In the genomic region with DNA sequence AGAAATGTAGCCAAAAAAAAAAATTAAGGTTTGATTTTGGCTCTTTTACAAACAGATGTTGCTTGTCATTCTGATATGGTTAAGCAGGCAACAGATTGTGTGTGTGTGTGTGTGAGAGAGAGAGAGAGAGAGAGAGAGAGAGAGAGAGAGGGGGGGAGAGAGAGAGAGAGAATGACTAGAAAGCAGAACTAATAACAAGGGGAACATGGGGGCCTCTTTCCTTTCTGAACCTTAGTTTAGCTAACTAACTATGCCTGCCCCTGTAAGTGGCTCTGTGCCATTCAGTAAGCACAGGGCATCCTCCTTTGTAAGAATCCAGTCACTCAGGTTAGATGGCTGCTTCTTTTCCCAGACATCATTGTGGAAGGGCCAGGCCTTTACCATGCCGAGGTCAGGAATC, we compare ENCODE assay signal across 10 mouse cellular contexts.
DNase-seq lines count a peak whose midpoint lies in the region; ATAC-seq and TF ChIP-seq lines count a peak whose summit lies in the region.
"Had no signal": no experiment of that assay in that cellular context is flagged by ENCODE, and none has a peak within 500 bp of the region (broad histone marks: within the 10 kb centered on the region; RNA-seq: fewer than 3 reads in every experiment).

No protein-coding gene starts in this region.

- ATAC-seq in midbrain, embryonic 11.5 days (ENCODE audit: low FRiP score), result no peak
- ATAC-seq in forebrain, embryonic 14.5 days, result peak; percentile 41; the same call in 1 of the 2 replicates
- ATAC-seq in limb, embryonic 12.5 days (ENCODE audit: insufficient number of reproducible peaks, insufficient read depth, low FRiP score, low TSS enrichment, low read depth), result no peak
- ATAC-seq in stomach, postnatal 0 days (ENCODE audit: low FRiP score, low TSS enrichment), result no peak

- TF ChIP-seq EP300 in stomach, postnatal 0 days (optimal IDR thresholded peaks at IDR 0.05), result no peak

- no peak overlapping the region; the same call in 1 of the 2 replicates for H3K4me2 ChIP-seq in midbrain, embryonic 11.5 days
- H3K4me2 ChIP-seq in forebrain, embryonic 14.5 days (ENCODE audit: low read length), result peak overlapping the region; percentile 3
- no peak overlapping the region for H3K4me2 ChIP-seq in limb, embryonic 12.5 days
- H3K4me2 ChIP-seq in stomach, postnatal 0 days (replicated peaks; ENCODE audit: low read depth), result no peak overlapping the region

- no peak overlapping the region for H3K4me3 ChIP-seq in midbrain, embryonic 10.5 days
- H3K4me3 ChIP-seq in midbrain, embryonic 11.5 days (ENCODE audit: low read depth, low read length), result no peak overlapping the region
- H3K4me3 ChIP-seq in forebrain, embryonic 14.5 days (ENCODE audit: low read depth, low read length), result no peak overlapping the region
- H3K4me3 ChIP-seq in limb, embryonic 12.5 days (replicated peaks), result no peak overlapping the region
- no peak overlapping the region for H3K4me3 ChIP-seq in stomach, postnatal 0 days (ENCODE audit: low read depth, low read length)

- peaks cover 26% of the 10 kb centered on the region for H3K4me1 ChIP-seq in midbrain, embryonic 10.5 days
- peaks cover 11% of the 10 kb centered on the region for H3K4me1 ChIP-seq in midbrain, embryonic 11.5 days (ENCODE audit: control insufficient read depth, insufficient read depth, low read length)
- peaks cover 26% of the 10 kb centered on the region for H3K4me1 ChIP-seq in forebrain, embryonic 14.5 days (ENCODE audit: control insufficient read depth, insufficient read depth, low read length)
- peaks cover 28% of the 10 kb centered on the region for H3K4me1 ChIP-seq in limb, embryonic 12.5 days (replicated peaks)
- peaks cover 3% of the 10 kb centered on the region; the same call in 1 of the 2 replicates for H3K4me1 ChIP-seq in stomach, postnatal 0 days (replicated peaks; ENCODE audit: control insufficient read depth, insufficient read depth)

- no peaks in the 10 kb centered on the region for H3K9me3 ChIP-seq in midbrain, embryonic 10.5 days (replicated peaks)
- no peaks in the 10 kb centered on the region for H3K9me3 ChIP-seq in midbrain, embryonic 11.5 days (ENCODE audit: control insufficient read depth, low read length)
- no peaks in the 10 kb centered on the region for H3K9me3 ChIP-seq in forebrain, embryonic 14.5 days (replicated peaks; ENCODE audit: control insufficient read depth, low read length)
- no peaks in the 10 kb centered on the region for H3K9me3 ChIP-seq in limb, embryonic 12.5 days
- H3K9me3 ChIP-seq in stomach, postnatal 0 days (ENCODE audit: control insufficient read depth, low read length), result no peaks in the 10 kb centered on the region

- H3K27ac ChIP-seq in midbrain, embryonic 10.5 days (replicated peaks), result peak overlapping the region; percentile 69
- no peak overlapping the region for H3K27ac ChIP-seq in midbrain, embryonic 11.5 days (ENCODE audit: low read depth, low read length)
- peak overlapping the region; percentile 81 for H3K27ac ChIP-seq in forebrain, embryonic 14.5 days (ENCODE audit: low read depth, low read length)
- H3K27ac ChIP-seq in limb, embryonic 12.5 days, result 0 out of 2 replicates have a peak overlapping the region, but pooled peaks have one; percentile 18
- H3K27ac ChIP-seq in stomach, postnatal 0 days (replicated peaks), result 0 out of 2 replicates have a peak overlapping the region, but pooled peaks have one; percentile 35
- H3K27ac ChIP-seq: macrophage had no signal

- TF ChIP-seq CTCF in stomach, postnatal 0 days (IDR thresholded peaks at IDR 0.05; ENCODE audit: low read depth), result no peak

- no peaks in the 10 kb centered on the region for H3K27me3 ChIP-seq in midbrain, embryonic 10.5 days (ENCODE audit: low read depth, poor library complexity, severe bottlenecking)
- H3K27me3 ChIP-seq in midbrain, embryonic 11.5 days (ENCODE audit: control insufficient read depth, insufficient read depth, low read length), result no peaks in the 10 kb centered on the region
- no peaks in the 10 kb centered on the region for H3K27me3 ChIP-seq in forebrain, embryonic 14.5 days (replicated peaks; ENCODE audit: control insufficient read depth, insufficient read depth, low read length)
- H3K27me3 ChIP-seq in limb, embryonic 12.5 days, result no peaks in the 10 kb centered on the region
- no peaks in the 10 kb centered on the region for H3K27me3 ChIP-seq in stomach, postnatal 0 days (ENCODE audit: control insufficient read depth, insufficient read depth, low read length)

- 59% methylated on average over 1 of the region's 1 CpGs for WGBS in midbrain, embryonic 10.5 days
- 54% methylated on average over 1 of the region's 1 CpGs for WGBS in midbrain, embryonic 11.5 days
- 32% methylated on average over 1 of the region's 1 CpGs for WGBS in forebrain, embryonic 14.5 days
- 69% methylated on average over 1 of the region's 1 CpGs for WGBS in limb, embryonic 12.5 days
- WGBS in stomach, postnatal 0 days, result 57% methylated on average over 1 of the region's 1 CpGs

- no peak for DNase-seq in midbrain, embryonic 10.5 days (ENCODE audit: low spot score)
- no peak for DNase-seq in midbrain, embryonic 11.5 days (ENCODE audit: low spot score, missing footprints)
- DNase-seq in forebrain, embryonic 14.5 days (ENCODE audit: low spot score), result peak; percentile 53
- DNase-seq in stomach, postnatal 0 days (ENCODE audit: low spot score), result no peak
- DNase-seq in adrenal gland, adult (ENCODE audit: inconsistent age in 2 of 2, low spot score in 1 of 2), result no peak
- no peak for DNase-seq in gastrocnemius, postnatal 25 days
- DNase-seq: cerebellum, adult 9-10 months; kidney, postnatal 25 days had no signal

- no peak overlapping the region for H3K9ac ChIP-seq in midbrain, embryonic 11.5 days (ENCODE audit: low read length)
- 0 out of 2 replicates have a peak overlapping the region, but pooled peaks have one; percentile 17 for H3K9ac ChIP-seq in forebrain, embryonic 14.5 days (ENCODE audit: low read length)
- H3K9ac ChIP-seq in limb, embryonic 12.5 days (replicated peaks), result no peak overlapping the region
- H3K9ac ChIP-seq in stomach, postnatal 0 days (ENCODE audit: low read length), result no peak overlapping the region

- peaks cover 43% of the 10 kb centered on the region for H3K36me3 ChIP-seq in midbrain, embryonic 10.5 days
- H3K36me3 ChIP-seq in midbrain, embryonic 11.5 days (ENCODE audit: control insufficient read depth, insufficient read depth, low read length), result no peaks in the 10 kb centered on the region
- no peaks in the 10 kb centered on the region for H3K36me3 ChIP-seq in forebrain, embryonic 14.5 days (ENCODE audit: control insufficient read depth, insufficient read depth, low read length)
- peaks cover 9% of the 10 kb centered on the region; the same call in 1 of the 2 replicates for H3K36me3 ChIP-seq in limb, embryonic 12.5 days
- H3K36me3 ChIP-seq in stomach, postnatal 0 days (ENCODE audit: control insufficient read depth, insufficient read depth, low read length), result no peaks in the 10 kb centered on the region
